12 mouse cellular contexts compared by ENCODE assay signal in genomic region chr1:69513595-69514250, GRCm38 (mm10).
DNase-seq lines count a peak whose midpoint lies in the region; ATAC-seq and TF ChIP-seq lines count a peak whose summit lies in the region.
"Had no signal": no experiment of that assay in that cellular context is flagged by ENCODE, and none has a peak within 500 bp of the region (broad histone marks: within the 10 kb centered on the region; RNA-seq: fewer than 3 reads in every experiment).

No protein-coding gene starts in this region.

- peak; percentile 35 for DNase-seq in embryo, embryonic 9.5 days (ENCODE audit: extremely low spot score)
- DNase-seq in embryo, embryonic 10 days (ENCODE audit: low spot score), result no peak
- DNase-seq in midbrain, embryonic 11.5 days (ENCODE audit: low spot score, missing footprints), result no peak
- DNase-seq in midbrain, postnatal 0 days (ENCODE audit: low spot score), result no peak
- peak; percentile 52 for DNase-seq in liver
- no peak for DNase-seq in frontal cortex, postnatal 14 days (ENCODE audit: low spot score in 2 of 2)
- DNase-seq: B cell, adult 2 months; forebrain, postnatal 0 days had no signal

- no peak overlapping the region for H3K27ac ChIP-seq in midbrain, embryonic 11.5 days (ENCODE audit: low read depth, low read length)
- H3K27ac ChIP-seq in midbrain, postnatal 0 days (ENCODE audit: low read depth, low read length), result no peak overlapping the region
- H3K27ac ChIP-seq: heart, embryonic 15.5 days; macrophage had no signal

- 0 out of 2 replicates have a peak, but pooled peaks have one; percentile 24 for ATAC-seq in midbrain, embryonic 11.5 days (ENCODE audit: low FRiP score)
- no peak for ATAC-seq in midbrain, postnatal 0 days (ENCODE audit: low FRiP score)
- 0 out of 2 replicates have a peak, but pooled peaks have one; percentile 40 for ATAC-seq in monocyte, adult 5-6 weeks (replicated peaks; ENCODE audit: insufficient number of reproducible peaks, low FRiP score, low TSS enrichment, poor library complexity, severe bottlenecking)
- no peak for ATAC-seq in activated CD4-positive, CD25-positive, alpha-beta regulatory T cell, adult 4 months
- ATAC-seq: forebrain, postnatal 0 days had no signal

- H3K9me3 ChIP-seq in midbrain, embryonic 11.5 days (ENCODE audit: control insufficient read depth, low read length), result no peaks in the 10 kb centered on the region
- H3K9me3 ChIP-seq in midbrain, postnatal 0 days (ENCODE audit: low read length), result no peaks in the 10 kb centered on the region
- H3K9me3 ChIP-seq: heart, embryonic 15.5 days had no signal

- no peak overlapping the region for H3K4me3 ChIP-seq in midbrain, embryonic 11.5 days (ENCODE audit: low read depth, low read length)
- H3K4me3 ChIP-seq in midbrain, postnatal 0 days (ENCODE audit: low read depth, low read length), result no peak overlapping the region
- H3K4me3 ChIP-seq: heart, embryonic 15.5 days had no signal

- 41% methylated on average over 5 of the region's 5 CpGs for WGBS in midbrain, embryonic 11.5 days
- WGBS in midbrain, postnatal 0 days, result 49% methylated on average over 5 of the region's 5 CpGs

- TF ChIP-seq CTCF in midbrain, postnatal 0 days (IDR thresholded peaks at IDR 0.05), result no peak

- peaks cover 2% of the 10 kb centered on the region for H3K4me1 ChIP-seq in midbrain, embryonic 11.5 days (ENCODE audit: control insufficient read depth, insufficient read depth, low read length)
- no peaks in the 10 kb centered on the region for H3K4me1 ChIP-seq in midbrain, postnatal 0 days (ENCODE audit: insufficient read depth, low read length)

- no peak overlapping the region for H3K9ac ChIP-seq in midbrain, embryonic 11.5 days (ENCODE audit: low read length)
- no peak overlapping the region for H3K9ac ChIP-seq in midbrain, postnatal 0 days (replicated peaks; ENCODE audit: low read length, poor library complexity, severe bottlenecking)
- H3K9ac ChIP-seq: forebrain, postnatal 0 days; heart, embryonic 15.5 days had no signal

- no peaks in the 10 kb centered on the region for H3K27me3 ChIP-seq in midbrain, embryonic 11.5 days (ENCODE audit: control insufficient read depth, insufficient read depth, low read length)
- H3K27me3 ChIP-seq in midbrain, postnatal 0 days (ENCODE audit: insufficient read depth, low read length), result no peaks in the 10 kb centered on the region
- H3K27me3 ChIP-seq: heart, embryonic 15.5 days had no signal

- no peaks in the 10 kb centered on the region for H3K36me3 ChIP-seq in midbrain, embryonic 11.5 days (ENCODE audit: control insufficient read depth, insufficient read depth, low read length)
- H3K36me3 ChIP-seq in midbrain, postnatal 0 days (ENCODE audit: insufficient read depth, low read length), result no peaks in the 10 kb centered on the region
- H3K36me3 ChIP-seq: heart, embryonic 15.5 days had no signal

- H3K4me2 ChIP-seq in midbrain, embryonic 11.5 days, result no peak overlapping the region
- H3K4me2 ChIP-seq in midbrain, postnatal 0 days (ENCODE audit: low read depth, low read length, poor library complexity, severe bottlenecking), result no peak overlapping the region
- H3K4me2 ChIP-seq: heart, embryonic 15.5 days had no signal

Comparison
In these comparisons a context has a peak if more than half of its experiments do, and no peak if none do; other contexts are left out.
1. DNase-seq: peak in embryo, embryonic 9.5 days (single experiment) and liver (single experiment); none in embryo, embryonic 10 days (single experiment), midbrain, embryonic 11.5 days (single experiment), midbrain, postnatal 0 days (single experiment) and frontal cortex, postnatal 14 days (0 of 2).
2. ATAC-seq: peak in midbrain, embryonic 11.5 days (single experiment) and monocyte, adult 5-6 weeks (single experiment); none in midbrain, postnatal 0 days (single experiment) and activated CD4-positive, CD25-positive, alpha-beta regulatory T cell, adult 4 months (single experiment).